Mouse (Mus musculus) MEL (cell line): ENCODE measurements around the gene 4930442H23Rik.
A peak's percentile ranks its signal among the peaks of the same experiment; 100 is the strongest.

Experiments used
- CHD1 ChIP-seq: IDR thresholded peaks from 2 replicates; pipeline ENCODE4 v1.6.1; 2012; ENCODE audit warnings: low read depth, mild to moderate bottlenecking, inconsistent platforms, low read length, improper control_type of control experiment
- CHD2 ChIP-seq: IDR thresholded peaks from 2 replicates; pipeline ENCODE4 v1.6.1; 2011; ENCODE audit warnings: low read length, improper control_type of control experiment
- CTCF ChIP-seq, 3 experiments: IDR thresholded peaks in 2 of 3; conservative IDR thresholded peaks in 1 of 3; 2 replicates each; pipeline ENCODE4 v1.5.1; 2011 to 2012; ENCODE audit warnings: low read length in 3 of 3, low read depth in 2 of 3, mild to moderate bottlenecking in 2 of 3, improper control_type of control experiment in 1 of 3, inconsistent platforms in 1 of 3, mixed read lengths in 1 of 3, moderate library complexity in 1 of 3; ENCODE audit not compliant: control insufficient read depth in 1 of 3, insufficient read depth in 1 of 3, poor library complexity in 1 of 3, severe bottlenecking in 1 of 3
- EP300 ChIP-seq, 2 experiments: IDR thresholded peaks; 2 replicates each; pipeline ENCODE4 v1.6.1; 2011; ENCODE audit warnings: improper control_type of control experiment in 2 of 2, low read length in 2 of 2, low read depth in 1 of 2, mild to moderate bottlenecking in 1 of 2
- ETS1 ChIP-seq: IDR thresholded peaks from 2 replicates; pipeline ENCODE4 v1.6.1; 2012; ENCODE audit warnings: low read depth, mild to moderate bottlenecking, inconsistent platforms, low read length, improper control_type of control experiment, moderate library complexity
- MAX ChIP-seq: IDR thresholded peaks from 2 replicates; pipeline ENCODE4 v1.6.1; 2011; ENCODE audit warnings: low read length, improper control_type of control experiment
- NELFE ChIP-seq: IDR thresholded peaks from 2 replicates; pipeline ENCODE4 v1.6.1; 2011; ENCODE audit warnings: low read depth, low read length, improper control_type of control experiment
- POLR2A ChIP-seq, 2 experiments: IDR thresholded peaks; 2 replicates each; pipeline ENCODE4 v1.6.1; 2011 to 2012; ENCODE audit warnings: low read length in 2 of 2, mild to moderate bottlenecking in 2 of 2, control low read depth in 1 of 2, improper control_type of control experiment in 1 of 2, low read depth in 1 of 2, moderate library complexity in 1 of 2; ENCODE audit not compliant: control insufficient read depth in 1 of 2, insufficient read depth in 1 of 2, poor library complexity in 1 of 2
- TBP ChIP-seq: IDR thresholded peaks from 2 replicates; pipeline ENCODE4 v1.8.0; 2011; ENCODE audit warnings: low read depth, low read length, improper control_type of control experiment
- UBTF ChIP-seq: IDR thresholded peaks from 2 replicates; pipeline ENCODE4 v1.6.1; 2012; ENCODE audit warnings: low read depth, mild to moderate bottlenecking, inconsistent platforms, low read length, improper control_type of control experiment, moderate library complexity, borderline replicate concordance; ENCODE audit not compliant: insufficient read depth
- ZC3H11A ChIP-seq: IDR thresholded peaks from 2 replicates; pipeline ENCODE4 v1.6.1; 2012; ENCODE audit warnings: low read depth, mild to moderate bottlenecking, inconsistent platforms, low read length, improper control_type of control experiment
- ZKSCAN1 ChIP-seq: IDR thresholded peaks from 2 replicates; pipeline ENCODE4 v1.6.1; 2012; ENCODE audit warnings: low read depth, mild to moderate bottlenecking, inconsistent platforms, low read length, improper control_type of control experiment, moderate library complexity

DNA sequence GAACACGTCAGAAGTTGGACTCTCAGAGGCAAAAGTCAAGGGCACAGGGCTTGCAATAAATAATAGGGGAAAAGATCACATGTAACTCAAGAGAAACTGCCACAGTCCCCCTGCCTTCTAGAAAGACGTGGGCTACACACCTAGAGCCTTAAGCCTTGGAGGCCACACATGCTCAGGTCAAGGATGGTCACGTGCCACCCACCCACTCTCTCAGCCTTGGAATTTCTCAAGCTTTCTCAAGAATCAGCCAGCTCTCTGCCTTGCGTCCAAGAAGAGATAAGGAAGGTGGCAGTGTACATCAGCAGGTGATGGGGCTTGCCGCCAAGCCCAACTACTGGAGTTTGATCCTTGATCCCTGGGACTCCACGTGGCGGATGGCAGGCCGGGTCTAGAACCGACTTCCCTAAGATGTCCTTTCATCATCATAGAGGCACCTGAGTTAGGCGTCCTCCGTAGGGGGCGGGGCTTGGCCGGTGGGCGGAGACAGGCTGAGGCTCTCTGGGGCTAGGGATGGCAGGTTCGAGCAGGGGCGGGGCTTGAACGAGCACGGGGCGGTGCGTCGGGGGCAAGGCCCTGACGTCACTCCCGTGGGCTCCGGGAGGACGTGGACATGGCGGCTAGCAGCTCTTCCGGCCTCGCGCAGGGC, 49.1 kb upstream of the 4930442H23Rik start, which contains the start of gene Zfr2:
- TF ChIP-seq CTCF (IDR thresholded peaks at IDR 0.05 in 2 of 3, conservative IDR thresholded peaks at IDR 0.05 in 1 of 3; ENCODE audit: control insufficient read depth in 1 of 3, insufficient read depth in 1 of 3, low read depth in 2 of 3, low read length in 3 of 3, poor library complexity in 1 of 3, severe bottlenecking in 1 of 3): no peak
- 0 out of 2 replicates have a peak, but pooled peaks have one; percentile 26 for TF ChIP-seq TBP
- no peak for TF ChIP-seq CHD1
- TF ChIP-seq NELFE: peak; percentile 61
- peak; percentile 95 for TF ChIP-seq MAX
- TF ChIP-seq ZKSCAN1: no peak
- TF ChIP-seq POLR2A (IDR thresholded peaks at IDR 0.05; ENCODE audit: control insufficient read depth in 1 of 2, insufficient read depth in 1 of 2, low read depth in 1 of 2, low read length in 2 of 2, poor library complexity in 1 of 2): peak; percentile 55 to 76
- no peak for TF ChIP-seq UBTF
- TF ChIP-seq ETS1: no peak
- TF ChIP-seq CHD2: no peak
- no peak for TF ChIP-seq ZC3H11A
- TF ChIP-seq EP300 (IDR thresholded peaks at IDR 0.05; ENCODE audit: low read depth in 1 of 2, low read length in 2 of 2): no peak
